Mouse (Mus musculus) c-Kit-positive CD71-positive TER-119-positive erythroid progenitor cells, embryonic 14.5 days (primary cell): ENCODE data around the gene Epb41l4b.

Experiments
- DNase-seq: peaks from one replicate; pipeline ENCODE4 v3.0.0-alpha.2; 2013; ENCODE audit warnings: low spot score

Epb41l4b gene

DNA sequence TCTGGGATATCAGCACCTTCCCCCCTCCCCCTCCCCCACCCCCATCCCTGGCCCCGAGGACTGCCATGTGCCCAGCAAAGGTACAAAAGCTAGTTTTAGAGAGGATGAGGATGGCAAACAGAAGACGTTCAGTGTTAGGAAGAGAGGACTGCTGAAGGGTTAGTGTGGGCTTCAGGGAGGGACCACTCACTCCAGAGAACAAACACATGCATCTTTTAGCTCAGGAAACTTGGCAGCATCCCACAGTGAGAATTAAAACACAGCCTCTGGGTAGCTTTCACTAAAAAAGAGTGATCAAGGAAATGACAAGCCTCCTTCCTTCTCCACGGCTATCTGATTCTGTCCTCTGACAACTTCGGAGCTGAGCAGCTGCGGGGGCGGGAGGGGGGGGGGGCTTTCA, 132.3 kb downstream of the Epb41l4b start:
- DNase-seq, result no peak

DNA sequence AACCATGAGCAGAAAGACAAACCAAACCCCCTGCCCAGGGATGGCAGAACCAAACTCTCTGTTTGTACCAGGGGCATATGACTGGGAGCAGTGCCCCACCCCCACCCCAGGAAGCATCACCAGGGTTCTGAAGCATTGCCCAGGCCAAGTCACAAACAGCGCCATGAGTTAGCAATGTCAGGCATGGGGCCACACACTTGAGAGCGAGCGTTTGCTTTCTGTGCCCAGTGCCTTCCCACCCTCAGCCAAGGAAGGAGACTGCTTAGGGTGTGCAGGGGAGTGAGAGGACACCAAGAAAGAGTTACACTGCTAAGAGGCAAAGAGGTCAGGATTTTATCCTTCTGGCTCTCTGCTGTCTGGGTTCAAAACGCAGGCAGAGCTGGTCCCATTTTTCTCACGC, 132.8 kb downstream of the Epb41l4b start:
- no peak for DNase-seq

DNA sequence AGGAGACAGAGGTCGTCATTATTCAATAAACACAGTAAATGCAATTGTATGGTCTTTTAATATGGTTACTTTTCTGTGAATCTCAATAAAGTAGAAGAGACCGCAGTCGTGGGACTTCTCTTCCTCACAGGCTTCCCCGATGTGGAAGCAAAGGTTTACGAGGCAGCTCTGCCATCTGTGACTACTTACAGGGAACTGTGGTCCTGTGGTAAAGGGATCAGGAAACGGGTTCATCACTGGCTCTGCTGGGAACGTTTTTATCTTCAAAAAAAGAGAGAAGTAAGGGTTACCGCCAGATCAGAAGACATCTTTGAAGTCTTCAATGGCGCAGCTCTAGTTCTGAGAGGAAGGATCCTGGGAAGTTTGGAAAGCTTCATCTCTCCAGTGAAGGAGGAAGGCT, 135.5 kb downstream of the Epb41l4b start:
- no peak for DNase-seq

DNA sequence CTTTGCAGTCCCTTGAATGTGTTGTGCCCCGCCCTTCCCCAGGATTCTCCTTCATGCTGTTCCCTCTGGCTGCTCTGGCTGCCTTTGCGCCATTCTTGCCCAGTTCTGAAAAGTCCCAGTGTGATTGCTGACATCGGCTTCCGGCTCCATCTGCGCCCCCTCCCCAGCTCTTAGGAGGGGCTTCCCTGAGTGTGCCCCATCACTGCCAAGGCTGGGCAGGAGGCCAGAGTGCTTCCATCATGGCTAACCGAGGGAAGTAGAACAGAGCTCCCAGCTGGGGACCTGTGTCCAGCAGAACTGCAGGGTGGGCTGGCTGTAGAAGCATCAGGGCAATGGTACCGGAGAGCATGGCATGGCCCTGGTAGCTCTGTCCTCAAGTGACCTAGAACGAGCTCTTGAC, 138.2 kb downstream of the Epb41l4b start:
- DNase-seq, result no peak

DNA sequence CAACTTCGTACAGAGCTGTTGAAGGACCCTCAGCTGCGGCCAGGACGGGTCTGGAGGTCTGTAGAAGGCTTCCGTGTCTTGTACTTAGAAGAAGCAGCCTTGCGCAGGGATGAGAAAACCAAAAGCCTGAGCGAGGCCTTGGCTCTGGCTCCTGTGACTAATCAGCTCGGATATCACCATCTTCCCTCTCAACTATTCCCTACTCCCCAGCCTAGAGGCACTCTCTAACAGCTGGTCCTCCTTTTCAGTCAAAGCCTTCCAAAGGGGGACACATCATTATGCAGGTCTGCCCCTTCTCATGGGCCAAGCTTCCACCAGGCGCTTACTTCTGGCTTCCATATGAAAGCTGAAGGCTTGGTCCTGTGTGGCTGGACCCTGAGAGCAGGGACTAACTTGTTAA, 139.4 kb downstream of the Epb41l4b start:
- DNase-seq, result no peak

DNA sequence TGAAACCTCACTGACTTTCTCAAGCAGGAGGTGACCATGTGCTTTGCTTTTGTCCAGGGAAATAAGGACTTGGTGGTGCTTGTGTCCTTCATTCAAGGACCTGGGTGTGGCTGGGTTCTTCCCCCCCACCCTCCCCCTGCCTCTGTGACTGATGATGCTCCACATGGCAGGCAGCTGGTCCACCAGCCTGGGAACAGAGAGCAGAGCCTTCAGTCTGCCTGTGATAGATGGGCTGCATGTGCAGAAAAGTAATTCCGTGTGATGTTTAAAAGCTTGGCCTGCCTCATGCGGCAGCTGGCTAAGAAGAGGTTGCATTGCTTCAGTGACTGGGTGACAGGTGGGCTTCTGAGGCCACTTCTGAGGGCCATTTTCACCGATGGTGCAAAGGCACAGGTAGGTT, 140.5 kb downstream of the Epb41l4b start:
- DNase-seq, result no peak

DNA sequence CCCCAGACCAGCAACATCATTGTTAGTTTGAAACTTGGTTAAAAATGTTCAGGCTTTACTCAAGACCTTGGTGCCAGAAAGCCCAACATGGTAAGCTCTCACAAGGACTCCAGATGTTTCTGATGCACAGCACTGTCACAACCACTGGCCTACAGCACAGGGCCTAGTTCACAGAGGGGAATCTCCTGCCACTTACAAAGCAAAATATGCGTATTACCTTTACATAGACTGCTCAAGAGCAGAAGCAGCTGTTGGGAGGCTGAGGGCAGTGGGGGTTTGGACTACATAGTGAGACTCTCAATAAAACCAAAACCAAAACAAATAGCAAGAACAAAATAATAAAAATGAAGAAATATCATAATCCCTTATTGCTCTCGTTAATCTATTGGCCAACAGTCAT, 141.8 kb downstream of the Epb41l4b start:
- DNase-seq, result no peak

DNA sequence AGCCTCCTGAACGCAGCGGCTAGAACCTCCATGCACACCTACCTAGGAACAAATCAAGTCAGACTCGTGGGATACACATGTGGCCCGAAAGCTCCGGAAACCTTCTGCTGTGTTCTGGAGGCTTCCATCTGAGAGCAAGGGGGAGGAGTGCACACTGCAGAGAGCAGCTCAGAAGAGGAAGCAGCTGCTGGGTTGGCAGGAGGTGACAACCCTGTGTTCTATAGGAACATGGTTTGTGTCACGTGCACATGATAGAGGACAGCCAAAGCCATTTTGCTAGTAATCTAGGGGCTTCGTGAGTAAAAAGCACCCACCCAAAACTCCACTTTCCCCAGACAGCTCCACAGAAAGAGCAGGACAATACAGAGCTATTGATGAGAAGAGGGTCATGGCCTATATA, 149.9 kb downstream of the Epb41l4b start:
- DNase-seq, result no peak

DNA sequence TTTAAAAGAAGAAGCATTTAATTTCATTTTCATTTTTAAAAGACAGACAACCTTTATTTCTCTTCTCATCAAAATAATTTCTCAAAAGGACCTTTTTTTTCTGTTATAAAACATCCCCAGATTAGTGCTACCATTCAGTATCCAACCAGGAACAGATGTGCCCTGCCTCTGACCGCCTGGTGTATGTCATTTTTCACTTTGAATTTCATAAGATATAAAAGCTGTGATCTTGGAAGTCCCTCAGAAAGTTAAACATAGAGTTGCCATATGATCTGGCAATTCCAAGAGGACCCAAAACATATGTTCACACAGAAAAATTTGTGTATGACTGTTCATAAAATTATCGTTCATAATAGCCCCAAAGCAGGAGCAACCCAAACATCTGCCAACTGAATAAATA, 151.3 kb downstream of the Epb41l4b start:
- DNase-seq, result no peak

DNA sequence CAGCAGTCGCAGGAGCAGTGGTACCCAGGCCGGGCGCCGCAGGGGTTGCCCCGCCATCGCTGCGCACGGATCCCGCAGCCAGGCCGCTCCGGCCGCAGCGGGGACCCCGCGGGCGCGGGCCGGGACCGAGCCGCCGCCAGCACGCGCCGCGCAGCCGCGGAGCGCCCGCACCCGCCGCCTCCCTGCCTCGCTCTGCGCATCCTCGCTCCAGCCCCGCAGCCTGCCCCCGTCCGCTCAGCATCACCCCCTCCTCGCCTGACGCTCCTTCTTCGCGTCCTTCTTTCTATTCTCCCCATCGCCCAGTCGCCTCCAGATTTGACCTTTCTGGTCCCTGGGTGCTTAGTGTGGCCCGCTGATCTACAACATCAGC, 153.0 kb downstream of the Epb41l4b start, which contains the start of gene Frrs1l:
Gene Frrs1l, minus strand, starts transcription at position 177 of the 370 bp plus-strand sequence.
- no peak for DNase-seq

DNA sequence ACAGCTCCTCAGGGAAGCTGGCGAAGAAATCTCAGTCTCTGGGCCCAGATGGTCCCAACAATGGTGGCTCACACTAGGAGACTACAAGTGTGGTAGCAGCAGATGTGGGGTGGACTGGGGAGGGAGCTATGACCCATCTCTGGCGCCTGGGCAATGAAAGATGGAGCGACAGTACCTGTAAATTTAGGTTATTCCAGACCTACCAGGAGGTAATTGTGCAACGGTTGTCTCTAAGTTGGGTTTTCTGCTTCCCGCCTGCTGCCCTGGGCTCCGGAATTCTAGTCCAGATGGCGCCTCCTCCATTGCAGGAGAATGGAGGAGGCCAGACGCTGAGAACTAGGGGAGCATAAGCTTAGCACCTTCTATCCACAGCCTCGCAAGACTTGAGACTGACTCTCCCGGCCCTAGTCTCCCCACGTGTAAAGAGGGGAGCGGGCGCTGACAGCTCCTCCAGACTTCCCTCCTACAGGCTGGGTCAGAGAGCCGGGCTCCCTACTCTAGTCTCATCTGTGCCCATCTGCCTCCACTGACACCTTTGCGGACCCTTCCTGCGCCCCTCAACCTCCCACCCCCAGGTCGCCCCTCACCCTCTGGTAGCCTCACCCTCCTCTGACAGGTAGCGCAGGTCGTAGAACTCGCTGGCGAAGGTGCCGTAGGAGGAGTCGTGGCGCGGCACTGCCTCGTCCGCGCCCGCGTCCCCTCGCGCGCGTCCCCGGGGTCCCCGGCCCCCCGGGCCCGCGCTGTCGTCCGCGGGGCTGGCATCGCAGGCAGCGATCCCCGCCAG, 153.6 kb downstream of the Epb41l4b start:
- DNase-seq, result no peak

DNA sequence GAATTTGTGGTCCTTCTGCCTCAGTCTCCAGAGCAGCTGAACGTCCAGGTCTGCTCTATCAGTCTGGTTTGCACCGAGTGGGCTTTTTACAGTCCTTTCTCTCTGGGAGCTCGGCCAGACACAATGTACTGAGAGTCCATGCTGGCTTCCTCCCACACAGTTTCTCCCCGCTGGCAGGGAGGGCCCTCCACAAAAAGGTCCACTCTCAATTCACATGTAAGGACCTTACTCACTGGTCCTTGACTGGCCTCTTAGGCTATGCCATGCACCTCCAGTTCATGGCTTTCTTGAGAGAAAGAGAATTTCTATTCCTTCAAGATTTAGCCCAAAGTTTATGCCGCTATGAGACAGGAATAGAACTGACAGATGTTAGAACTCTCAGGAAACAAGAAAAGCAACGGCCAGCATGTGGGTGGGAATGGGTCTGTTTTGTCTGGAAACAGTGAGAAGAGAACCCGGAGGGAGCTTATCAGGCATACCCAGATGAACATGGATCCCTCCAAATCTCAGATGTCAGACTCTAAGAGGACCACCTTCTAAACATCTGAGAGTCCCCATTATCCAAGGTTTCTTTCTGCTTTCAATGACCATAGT, 177.6 kb downstream of the Epb41l4b start:
- DNase-seq, result no peak

DNA sequence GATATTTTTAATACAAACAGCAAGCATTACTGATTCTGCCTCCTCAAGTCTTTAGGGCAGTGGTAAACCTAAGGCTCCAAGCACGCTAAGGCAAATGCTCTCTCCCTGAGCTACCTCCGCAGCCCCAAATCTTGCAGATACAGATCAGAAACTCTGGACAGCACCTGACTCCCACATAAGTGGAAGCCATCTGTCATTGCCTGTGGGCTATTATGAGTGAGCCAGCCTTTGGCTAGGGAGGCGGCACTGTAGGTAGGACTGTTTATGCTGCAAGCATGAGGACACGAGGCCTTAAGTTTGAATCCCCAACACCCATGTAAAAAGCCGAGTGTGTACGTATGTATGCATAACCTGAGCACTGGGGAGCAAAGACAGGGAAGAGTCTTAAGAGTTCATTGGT, 179.6 kb downstream of the Epb41l4b start:
- DNase-seq, result no peak

DNA sequence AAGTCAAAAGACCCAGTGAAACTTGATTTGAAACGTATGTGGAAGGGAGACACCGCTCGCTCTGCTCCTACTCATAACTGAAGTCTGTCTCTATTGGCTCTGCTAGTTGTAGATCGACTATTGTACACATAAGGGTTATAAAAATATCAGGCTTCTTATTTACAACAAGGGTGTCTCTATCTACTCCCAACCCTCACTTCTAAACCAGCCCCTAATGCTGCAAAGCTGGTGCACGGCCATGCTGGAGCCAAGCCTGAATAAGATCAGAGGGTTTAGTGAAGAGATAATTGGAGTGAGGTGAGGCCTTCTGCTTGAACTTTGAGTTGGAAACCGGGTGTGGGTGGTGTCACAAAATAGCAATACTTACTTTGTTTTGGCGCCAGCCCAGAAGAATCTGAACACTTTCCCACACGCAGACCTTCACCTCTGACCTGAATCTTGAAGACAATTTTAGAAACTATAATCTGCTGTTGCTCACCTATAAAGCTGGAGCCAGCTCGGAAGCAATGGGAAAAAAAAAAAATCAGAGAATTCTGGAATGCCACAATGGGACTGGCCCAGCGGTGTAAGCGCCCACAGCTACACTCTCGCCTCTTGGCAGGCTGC, 181.8 kb downstream of the Epb41l4b start:
- DNase-seq, result no peak

DNA sequence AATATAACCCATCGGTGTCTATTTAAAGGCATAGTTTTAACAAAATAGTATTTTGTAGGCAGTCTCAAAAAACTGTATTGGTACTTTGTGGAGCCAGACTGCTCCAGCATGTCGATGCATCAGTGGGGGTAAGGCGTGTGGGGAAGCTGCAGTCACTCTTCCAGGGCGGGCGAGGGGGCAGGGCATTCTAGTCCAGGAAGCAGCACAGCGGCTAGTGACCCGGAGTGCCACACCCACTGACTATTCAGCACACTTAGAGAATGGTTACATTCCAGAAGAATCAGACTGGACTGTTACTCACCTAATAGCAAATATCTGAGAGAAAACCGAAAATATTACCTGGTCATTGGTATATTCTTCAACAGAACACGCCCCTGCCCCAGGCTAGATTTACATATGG, 185.7 kb downstream of the Epb41l4b start:
- no peak for DNase-seq

DNA sequence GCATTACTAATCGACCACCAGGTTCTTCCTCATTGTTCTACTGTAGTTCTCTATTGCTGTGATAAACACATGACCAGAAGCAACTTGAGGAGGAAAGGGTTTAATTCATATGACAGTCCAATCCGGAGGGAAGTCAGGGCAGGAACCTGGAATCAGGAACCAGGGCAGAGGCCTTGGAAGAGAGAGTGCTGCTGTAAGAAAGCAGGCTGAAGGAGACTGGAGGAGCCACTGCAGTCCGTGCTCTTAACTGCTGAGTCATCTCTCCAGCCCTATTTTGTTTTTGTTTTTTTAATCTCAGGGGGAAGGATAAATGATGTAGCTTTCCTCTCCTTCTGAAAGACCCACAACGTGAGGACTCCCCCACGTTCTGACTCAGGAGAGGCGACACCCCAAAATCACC, 190.0 kb downstream of the Epb41l4b start:
- no peak for DNase-seq

DNA sequence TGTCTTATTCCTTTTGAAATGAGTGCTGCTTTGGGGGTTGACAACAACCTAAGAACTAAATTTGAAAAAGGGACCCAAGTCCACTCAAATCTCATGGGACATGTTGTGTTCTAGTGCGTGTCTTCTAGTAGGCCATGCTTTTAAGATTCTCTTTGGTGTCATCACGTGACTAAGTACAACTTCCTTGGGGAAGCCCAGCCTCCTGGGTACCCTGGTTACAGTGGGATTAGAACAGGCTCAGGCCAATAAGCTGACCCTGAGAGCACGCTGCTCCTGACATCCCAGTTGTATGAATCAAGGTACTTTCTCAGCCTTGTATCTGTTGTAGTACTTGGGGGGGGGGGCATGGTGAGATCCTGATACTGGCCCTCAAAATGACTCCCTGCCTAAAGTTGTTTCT, 191.5 kb downstream of the Epb41l4b start:
- DNase-seq, result no peak

DNA sequence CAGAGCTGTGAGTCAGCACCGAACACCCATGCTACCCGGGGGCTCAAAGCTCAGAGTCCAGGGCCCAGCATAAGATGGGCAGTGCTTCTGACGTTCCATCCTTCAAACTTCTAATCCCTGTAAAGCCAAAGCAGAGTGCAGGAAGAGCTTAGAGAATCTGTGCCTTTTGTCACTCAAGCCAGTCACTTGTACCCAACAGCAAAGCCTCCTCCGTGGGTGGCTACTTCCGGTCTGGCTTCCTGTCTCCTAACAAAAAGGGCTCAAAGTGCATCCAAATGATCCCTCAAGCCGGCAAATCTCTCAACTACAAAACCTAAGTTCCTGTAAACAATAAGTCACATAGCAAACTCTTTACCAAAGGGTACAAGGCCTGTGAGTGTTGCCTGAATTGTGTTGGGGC, 193.7 kb downstream of the Epb41l4b start:
- DNase-seq, result no peak

DNA sequence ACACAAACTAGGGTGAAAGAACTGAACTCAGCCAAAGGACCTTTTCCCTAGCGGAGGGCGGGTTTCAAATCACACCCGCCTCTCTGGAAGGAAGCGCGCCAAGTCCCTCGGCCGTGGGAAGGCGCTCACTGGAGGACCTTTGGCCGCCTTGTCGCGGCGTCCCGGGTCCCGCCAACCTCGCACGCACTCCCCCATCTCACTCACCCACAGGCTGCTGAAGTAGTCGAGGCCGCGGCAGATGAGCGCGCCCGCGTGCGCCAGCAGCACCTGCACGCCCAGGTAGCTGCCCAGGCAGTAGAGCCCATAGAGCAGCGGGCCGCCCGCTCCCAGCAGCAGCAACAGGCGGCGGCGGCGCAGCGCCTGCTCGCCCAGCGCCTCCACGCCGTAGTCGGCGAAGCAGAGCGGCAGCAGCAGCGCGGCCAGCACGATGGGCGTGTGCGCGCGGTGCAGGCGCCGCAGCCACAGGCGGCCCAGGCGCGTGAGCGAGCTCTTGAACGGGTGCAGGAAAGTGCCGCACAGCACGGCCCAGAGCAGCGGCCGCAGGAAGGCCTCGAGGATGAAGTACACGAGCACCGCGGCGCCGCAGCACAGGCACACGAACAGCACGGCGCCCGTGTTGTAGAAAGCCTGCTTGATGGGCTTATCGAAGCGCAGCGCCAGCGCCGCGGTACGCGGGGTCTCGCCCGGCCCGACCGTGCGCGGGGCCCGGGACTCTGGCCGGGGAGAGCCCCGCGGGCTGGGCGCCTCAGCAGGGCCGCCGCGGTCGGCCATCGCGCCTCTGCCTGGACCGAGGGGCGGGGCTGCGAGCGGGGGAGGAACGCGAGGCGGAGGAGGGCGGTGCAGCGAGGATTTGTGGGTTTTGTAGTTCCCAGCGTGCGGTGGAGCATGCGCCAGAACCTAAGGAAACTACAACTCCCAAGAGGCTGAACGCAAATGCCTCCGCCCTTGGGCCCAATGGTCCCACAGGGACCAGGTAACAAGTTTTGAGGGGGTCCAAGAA, 196.3 kb downstream of the Epb41l4b start, which contains the start of gene Tmem245:
Gene Tmem245, minus strand, starts transcription at position 797 of the 1,000 bp plus-strand sequence.
- peak; percentile 88 for DNase-seq

DNA sequence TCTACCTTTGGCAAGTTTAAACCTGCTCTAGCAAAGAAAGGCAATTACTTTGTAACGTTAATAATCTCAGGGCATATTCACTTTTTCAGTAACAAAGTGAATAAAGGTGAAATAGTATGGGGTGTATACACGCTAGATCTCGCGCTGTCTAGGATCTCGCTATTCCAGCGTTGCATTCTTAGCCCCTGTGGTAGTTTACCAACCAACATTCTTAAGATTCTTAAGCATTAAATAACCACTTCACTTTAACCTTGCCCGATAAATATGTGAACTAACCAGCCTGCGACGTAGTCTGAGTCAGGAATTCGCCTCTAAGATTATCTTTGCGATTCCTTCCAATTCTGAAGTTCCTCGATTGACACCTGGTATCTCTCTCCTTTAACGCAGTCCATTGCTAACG, 197.1 kb downstream of the Epb41l4b start:
- peak; percentile 36 for DNase-seq

DNA sequence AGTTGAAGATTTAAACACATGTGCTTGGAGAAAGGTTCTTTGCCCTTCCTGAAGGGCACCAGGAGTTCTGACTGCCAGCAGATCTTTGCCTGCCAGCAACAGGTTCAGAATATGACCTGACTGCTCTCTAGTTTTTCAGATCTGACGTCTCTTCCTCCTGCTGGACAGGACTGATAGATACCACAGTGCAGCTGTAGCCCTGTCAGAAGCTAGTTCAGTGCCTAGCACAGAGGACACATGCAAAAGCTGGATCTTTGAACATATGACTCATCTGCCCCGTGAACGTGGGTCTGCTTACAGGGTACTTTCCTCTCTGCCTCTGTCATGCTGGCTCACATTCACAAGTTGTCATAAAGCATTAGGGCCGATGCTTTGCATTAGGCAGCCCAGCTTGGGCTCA, 199.0 kb downstream of the Epb41l4b start:
- DNase-seq, result no peak

DNA sequence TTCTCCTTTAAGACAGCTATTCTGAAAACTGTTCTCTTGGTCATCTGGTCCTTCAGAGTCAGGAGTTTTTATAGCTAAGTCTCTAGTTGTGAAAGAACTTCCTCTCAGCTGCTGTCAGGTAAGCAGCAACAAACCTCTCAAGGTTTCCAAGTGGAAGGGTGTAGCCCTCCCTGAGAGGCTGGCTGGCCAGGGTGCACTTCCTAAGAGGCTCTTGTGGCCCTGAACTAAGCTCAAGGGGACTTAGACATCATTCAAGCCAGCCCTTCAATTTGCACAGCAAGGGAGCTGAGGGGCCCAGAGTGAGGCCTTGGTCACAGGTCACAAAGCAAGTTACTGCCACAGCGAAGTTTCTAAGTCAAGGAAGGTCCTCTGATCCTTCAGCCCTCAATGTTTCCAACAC, 200.0 kb downstream of the Epb41l4b start:
- no peak for DNase-seq
